Mouse (Mus musculus): ENCODE measurements at regions not wholly inside any gene's neighbourhood (a gene's known extent, or its start where the extent isn't known, plus 50 kb on each side); places are given as distances from the start of the nearest gene placed in this dataset.

DNA sequence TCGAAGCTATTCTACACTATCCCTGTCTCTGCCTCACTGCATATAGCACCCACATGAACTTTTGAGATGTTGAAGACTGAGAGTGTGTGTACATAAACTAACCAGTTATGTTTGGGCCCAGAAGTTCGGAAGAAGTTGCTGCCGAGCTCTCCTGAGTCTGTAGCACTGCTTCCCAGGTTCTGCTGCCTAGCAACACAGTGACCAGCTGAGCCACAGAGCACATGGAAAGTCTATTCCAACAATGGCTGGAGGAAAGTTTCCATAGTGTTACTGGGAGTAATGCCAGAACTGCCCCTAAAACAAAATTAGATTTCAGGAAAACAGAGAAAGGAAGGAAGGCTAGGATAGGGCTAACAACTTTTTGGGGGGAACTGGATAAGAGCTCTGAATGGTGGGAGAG is 489.2 kb upstream of the Marcks start:
- no peaks in the 10 kb centered on the region for H3K36me3 ChIP-seq (ENCODE audit: insufficient read depth, low read length)
- no peaks in the 10 kb centered on the region for H3K4me1 ChIP-seq (ENCODE audit: insufficient read depth, low read length)
- no peaks in the 10 kb centered on the region for H3K9me3 ChIP-seq (ENCODE audit: low read length)
- WGBS, result 84% methylated on average over 3 of the region's 3 CpGs
- H3K27me3 ChIP-seq (ENCODE audit: insufficient read depth, low read length), result no peaks in the 10 kb centered on the region
- no peak overlapping the region for H3K4me2 ChIP-seq (replicated peaks; ENCODE audit: low read depth, low read length)
- H3K27ac ChIP-seq (ENCODE audit: low read length), result no peak overlapping the region
- H3K4me3 ChIP-seq (ENCODE audit: low read length), result no peak overlapping the region
- no peak overlapping the region for H3K9ac ChIP-seq (replicated peaks; ENCODE audit: low read length)
- ATAC-seq (ENCODE audit: low FRiP score, low TSS enrichment), result no peak

DNA sequence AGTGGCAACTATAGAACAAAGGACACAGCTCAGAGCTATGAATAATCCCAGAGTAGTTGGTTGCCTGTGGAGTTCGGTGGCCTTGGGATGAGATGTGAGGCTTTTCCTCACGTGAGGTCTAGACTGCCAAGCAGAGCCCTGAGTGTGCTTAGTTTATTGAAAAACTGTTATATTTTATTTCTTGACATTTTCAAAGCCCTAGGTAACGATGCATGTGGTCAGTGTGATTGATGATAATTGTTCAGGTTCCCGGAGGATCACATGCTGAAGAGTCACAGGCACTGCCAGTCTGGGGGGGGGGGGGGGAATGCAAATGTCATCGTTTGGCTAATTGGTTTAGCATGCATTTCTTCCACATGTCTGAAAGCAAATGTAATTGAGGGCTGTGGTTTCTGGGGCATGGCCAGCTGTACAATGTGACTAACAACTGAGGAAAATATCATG is 488.1 kb upstream of the Marcks start:
- Histone ChIP-seq H3K9me3 (ENCODE audit: low read length) (no peaks in the 10 kb centered on the region), H3K36me3 (ENCODE audit: insufficient read depth, low read length) (no peaks in the 10 kb centered on the region), H3K4me3 (ENCODE audit: low read length) (no peak overlapping the region), H3K4me1 (ENCODE audit: insufficient read depth, low read length) (no peaks in the 10 kb centered on the region), H3K27me3 (ENCODE audit: insufficient read depth, low read length) (no peaks in the 10 kb centered on the region), H3K27ac (ENCODE audit: low read length) (no peak overlapping the region), H3K9ac (replicated peaks; ENCODE audit: low read length) (no peak overlapping the region), H3K4me2 (replicated peaks; ENCODE audit: low read depth, low read length) (no peak overlapping the region)
- WGBS, result 28% methylated on average over 5 of the region's 5 CpGs
- no peak for ATAC-seq (ENCODE audit: low FRiP score, low TSS enrichment)

DNA sequence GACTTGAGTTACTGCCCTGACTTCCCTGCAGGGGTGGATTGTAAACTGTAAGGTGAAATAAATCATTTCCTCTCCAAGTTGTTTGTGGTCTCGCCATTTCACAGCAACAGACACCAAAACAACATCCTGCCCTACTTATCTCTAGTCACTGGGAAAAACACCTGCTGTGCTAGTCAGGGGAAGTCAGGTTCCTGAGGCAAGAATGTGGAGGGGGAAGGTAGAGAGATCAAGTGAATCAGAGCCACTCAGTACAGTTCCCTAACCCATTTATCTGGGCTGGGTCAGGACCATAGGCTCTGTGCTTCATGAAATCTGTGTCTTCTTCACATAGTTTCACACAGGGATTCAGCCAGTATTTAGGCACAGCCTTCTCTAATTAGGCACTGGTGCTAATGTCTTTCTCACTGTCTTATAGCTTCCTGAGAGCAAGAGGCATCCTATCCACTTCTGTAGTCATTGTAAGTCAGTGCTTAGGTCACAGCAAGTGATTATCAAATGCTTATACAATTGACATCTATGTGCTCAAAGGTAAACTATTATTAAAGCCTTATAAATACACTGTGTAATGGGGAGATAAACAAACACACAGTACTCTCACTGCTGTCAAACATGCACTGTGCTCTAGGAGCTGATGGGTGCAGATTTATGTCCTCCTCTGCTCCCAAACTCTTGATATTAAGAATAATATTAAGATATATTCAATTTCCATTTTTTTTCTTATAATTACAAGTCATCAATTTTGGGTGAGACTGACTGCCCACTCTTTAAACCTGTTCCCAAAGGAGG is 487.4 kb upstream of the Marcks start:
- no peak overlapping the region for H3K27ac ChIP-seq (ENCODE audit: low read length)
- no peaks in the 10 kb centered on the region for H3K9me3 ChIP-seq (ENCODE audit: low read length)
- no peaks in the 10 kb centered on the region for H3K4me1 ChIP-seq (ENCODE audit: insufficient read depth, low read length)
- H3K9ac ChIP-seq (replicated peaks; ENCODE audit: low read length), result no peak overlapping the region
- WGBS, result 7% methylated on average over 1 of the region's 1 CpGs
- no peaks in the 10 kb centered on the region for H3K36me3 ChIP-seq (ENCODE audit: insufficient read depth, low read length)
- H3K4me3 ChIP-seq (ENCODE audit: low read length), result no peak overlapping the region
- H3K4me2 ChIP-seq (replicated peaks; ENCODE audit: low read depth, low read length), result no peak overlapping the region
- ATAC-seq (ENCODE audit: low FRiP score, low TSS enrichment), result no peak
- no peaks in the 10 kb centered on the region for H3K27me3 ChIP-seq (ENCODE audit: insufficient read depth, low read length)

DNA sequence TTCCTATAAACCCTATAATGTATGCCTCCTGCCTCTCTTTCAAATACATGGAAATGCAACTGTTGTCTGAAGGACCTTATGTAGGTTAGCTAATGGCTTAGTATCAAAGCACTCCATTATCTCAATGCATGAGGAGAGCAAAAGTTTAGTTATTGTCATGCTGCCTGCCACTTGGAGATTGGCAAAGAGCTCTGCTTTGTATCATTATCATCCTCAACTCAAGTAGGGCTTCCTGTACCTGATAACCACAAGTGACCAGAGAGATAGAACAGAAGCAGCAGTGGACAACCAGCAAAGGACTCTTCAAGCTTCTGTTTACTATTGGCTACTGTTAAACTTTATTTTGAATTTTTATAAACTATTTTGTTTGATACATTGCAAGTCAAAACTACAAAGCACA is 484.3 kb upstream of the Marcks start:
- Histone ChIP-seq H3K9ac (replicated peaks; ENCODE audit: low read length) (no peak overlapping the region), H3K27me3 (ENCODE audit: insufficient read depth, low read length) (no peaks in the 10 kb centered on the region)
- no peak for ATAC-seq (ENCODE audit: low FRiP score, low TSS enrichment)

DNA sequence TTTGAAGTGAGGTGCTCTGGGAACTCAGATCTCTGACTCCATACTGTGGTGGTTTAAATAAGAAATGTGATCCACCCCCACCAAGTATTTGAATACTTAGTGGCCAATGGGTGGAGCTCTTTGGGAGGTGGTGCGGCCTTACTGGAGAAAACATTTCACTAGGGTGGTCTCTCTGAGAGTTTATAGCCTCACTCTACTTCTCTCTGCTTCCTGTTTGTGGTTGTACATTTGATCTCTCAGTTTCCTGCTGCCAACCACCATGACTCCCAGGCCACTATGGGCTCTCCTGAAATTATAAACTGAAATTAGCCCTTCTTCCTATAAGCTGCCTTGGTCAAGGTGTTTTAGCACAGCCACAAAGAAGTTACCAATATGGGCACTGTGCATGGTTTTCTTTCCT is 479.9 kb upstream of the Marcks start:
- Histone ChIP-seq H3K36me3 (ENCODE audit: insufficient read depth, low read length) (no peaks in the 10 kb centered on the region), H3K4me1 (ENCODE audit: insufficient read depth, low read length) (peaks cover 6% of the 10 kb centered on the region; the same call in 1 of the 2 replicates), H3K4me3 (ENCODE audit: low read length) (no peak overlapping the region), H3K9ac (replicated peaks; ENCODE audit: low read length) (no peak overlapping the region), H3K4me2 (replicated peaks; ENCODE audit: low read depth, low read length) (no peak overlapping the region), H3K27ac (ENCODE audit: low read length) (no peak overlapping the region), H3K27me3 (ENCODE audit: insufficient read depth, low read length) (no peaks in the 10 kb centered on the region), H3K9me3 (ENCODE audit: low read length) (no peaks in the 10 kb centered on the region)
- ATAC-seq (ENCODE audit: low FRiP score, low TSS enrichment), result no peak
- 86% methylated on average over 1 of the region's 1 CpGs for WGBS

More for the DNA sequence above, 484.3 kb upstream of the Marcks start:
- Histone ChIP-seq H3K9me3 (ENCODE audit: low read length) (no peaks in the 10 kb centered on the region), H3K4me1 (ENCODE audit: insufficient read depth, low read length) (no peaks in the 10 kb centered on the region), H3K27ac (ENCODE audit: low read length) (no peak overlapping the region), H3K36me3 (ENCODE audit: insufficient read depth, low read length) (no peaks in the 10 kb centered on the region), H3K4me2 (replicated peaks; ENCODE audit: low read depth, low read length) (no peak overlapping the region), H3K4me3 (ENCODE audit: low read length) (no peak overlapping the region)

DNA sequence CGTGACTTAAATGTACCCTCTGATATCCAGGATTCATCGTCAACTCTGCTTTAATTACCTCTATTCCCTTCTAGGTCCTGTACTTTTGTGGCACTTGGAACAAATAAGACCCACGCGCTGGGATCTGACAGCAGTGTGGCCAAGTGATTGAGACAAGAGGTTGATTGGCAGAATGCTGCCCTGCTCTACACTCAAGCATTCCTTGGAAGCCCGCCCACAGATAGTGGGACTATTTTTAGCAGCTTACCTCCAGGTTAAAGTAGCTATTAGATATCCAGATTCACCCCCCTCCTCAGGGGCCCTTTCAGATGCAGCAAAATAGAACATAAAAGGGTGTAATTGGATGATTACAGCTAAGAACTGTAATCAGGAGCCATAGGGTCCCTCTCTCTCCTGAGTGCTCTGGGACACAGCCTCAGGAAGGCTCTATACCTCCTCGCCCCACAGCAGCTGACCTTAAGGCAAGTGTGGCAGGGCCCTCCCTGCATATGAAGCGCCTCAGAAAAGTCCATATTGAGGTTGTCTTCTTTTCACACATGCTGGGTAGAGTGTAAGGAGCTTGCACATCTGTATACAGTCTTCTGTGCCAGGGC is 479.1 kb upstream of the Marcks start:
- H3K27me3 ChIP-seq (ENCODE audit: insufficient read depth, low read length), result no peaks in the 10 kb centered on the region
- H3K4me3 ChIP-seq (ENCODE audit: low read length), result no peak overlapping the region
- WGBS, result 73% methylated on average over 7 of the region's 7 CpGs
- ATAC-seq (ENCODE audit: low FRiP score, low TSS enrichment), result no peak
- no peaks in the 10 kb centered on the region for H3K36me3 ChIP-seq (ENCODE audit: insufficient read depth, low read length)
- no peak overlapping the region for H3K27ac ChIP-seq (ENCODE audit: low read length)
- no peak overlapping the region for H3K4me2 ChIP-seq (replicated peaks; ENCODE audit: low read depth, low read length)
- H3K4me1 ChIP-seq (ENCODE audit: insufficient read depth, low read length), result peaks cover 6% of the 10 kb centered on the region; the same call in 1 of the 2 replicates
- no peaks in the 10 kb centered on the region for H3K9me3 ChIP-seq (ENCODE audit: low read length)
- H3K9ac ChIP-seq (replicated peaks; ENCODE audit: low read length), result no peak overlapping the region

DNA sequence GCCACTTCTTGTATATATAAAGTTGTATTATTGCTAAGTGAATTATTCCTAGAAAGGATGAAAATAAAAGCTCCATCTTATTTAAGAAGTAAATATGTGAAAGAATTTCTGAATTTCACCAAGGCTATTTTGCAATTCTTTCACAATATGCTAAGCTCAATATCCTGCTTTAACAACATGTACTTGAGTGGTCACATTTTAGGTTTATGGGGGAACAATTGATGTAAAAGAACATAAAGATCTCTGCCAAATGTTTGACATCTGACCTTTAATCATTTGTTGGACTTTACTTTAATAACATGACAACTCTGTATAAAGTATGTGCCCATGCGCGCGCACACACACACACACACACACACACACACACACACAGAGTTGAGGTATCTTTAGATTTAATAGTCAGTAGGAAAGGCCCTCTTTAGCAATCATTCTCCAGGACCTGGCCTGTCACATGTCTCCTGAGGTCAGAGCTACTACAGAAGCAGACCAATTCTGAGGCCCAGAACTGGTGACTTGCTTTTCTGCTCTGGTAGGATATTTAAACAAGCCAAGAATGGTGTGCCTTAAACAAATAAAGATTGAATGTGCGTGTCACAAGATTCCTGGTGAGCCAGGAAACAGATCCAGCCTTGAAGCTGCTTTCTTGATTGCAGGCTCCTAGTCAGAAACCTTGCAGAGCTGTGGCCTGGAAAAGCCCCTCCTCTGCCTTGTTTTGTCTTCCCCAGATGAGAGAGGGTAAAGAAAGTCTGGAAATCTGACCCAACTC is 477.4 kb upstream of the Marcks start:
- Histone ChIP-seq H3K36me3 (ENCODE audit: insufficient read depth, low read length) (no peaks in the 10 kb centered on the region), H3K4me3 (ENCODE audit: low read length) (no peak overlapping the region), H3K9ac (replicated peaks; ENCODE audit: low read length) (no peak overlapping the region), H3K4me2 (replicated peaks; ENCODE audit: low read depth, low read length) (no peak overlapping the region), H3K9me3 (ENCODE audit: low read length) (no peaks in the 10 kb centered on the region), H3K27ac (ENCODE audit: low read length) (no peak overlapping the region), H3K27me3 (ENCODE audit: insufficient read depth, low read length) (no peaks in the 10 kb centered on the region), H3K4me1 (ENCODE audit: insufficient read depth, low read length) (peaks cover 6% of the 10 kb centered on the region; the same call in 1 of the 2 replicates)
- 35% methylated on average over 4 of the region's 4 CpGs for WGBS
- ATAC-seq (ENCODE audit: low FRiP score, low TSS enrichment), result no peak

DNA sequence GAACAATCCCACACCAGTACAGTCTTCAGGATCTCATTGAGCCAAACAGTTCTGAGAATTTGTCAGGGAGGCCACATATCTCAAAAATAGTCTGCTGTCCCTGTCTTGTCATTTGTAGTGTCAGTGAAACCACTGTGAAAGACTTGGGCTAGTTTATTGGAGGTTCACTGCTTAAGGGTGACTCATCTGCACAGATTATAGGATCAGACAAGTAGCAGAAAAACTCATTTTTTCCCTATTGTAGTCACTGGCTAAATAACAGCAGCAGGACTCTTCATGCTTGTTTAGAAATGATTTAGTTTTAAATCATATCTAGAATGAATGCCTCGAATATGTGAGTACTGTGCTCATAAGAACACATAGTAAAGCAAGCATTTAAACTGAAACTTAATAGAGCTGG is 475.2 kb upstream of the Marcks start:
- peaks cover 6% of the 10 kb centered on the region; the same call in 1 of the 2 replicates for H3K4me1 ChIP-seq (ENCODE audit: insufficient read depth, low read length)
- WGBS, result 81% methylated on average over 1 of the region's 1 CpGs

DNA sequence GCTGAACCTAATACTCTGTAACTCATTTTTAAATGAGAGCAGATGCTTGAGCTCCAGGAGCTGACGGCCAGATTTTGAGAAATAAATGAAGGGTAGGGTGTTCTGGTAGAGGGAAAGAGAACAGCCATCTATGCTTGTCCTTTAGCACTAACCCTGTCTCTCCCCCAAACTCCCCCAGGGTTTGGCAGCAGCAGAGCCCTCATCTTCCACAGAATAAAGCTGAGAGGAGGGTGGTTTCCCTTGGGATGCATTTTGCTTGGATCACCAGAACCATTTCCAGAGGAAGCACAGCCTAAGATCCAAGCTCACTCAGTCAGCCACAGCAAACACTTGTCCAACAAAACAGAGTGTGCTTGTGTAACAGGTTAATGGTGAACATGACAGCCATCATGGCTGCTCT is 464.8 kb upstream of the Marcks start:
- ATAC-seq (ENCODE audit: low FRiP score, low TSS enrichment), result no peak
- Histone ChIP-seq H3K4me1 (ENCODE audit: insufficient read depth, low read length) (peaks cover 8% of the 10 kb centered on the region; the same call in 1 of the 2 replicates), H3K4me2 (replicated peaks; ENCODE audit: low read depth, low read length) (no peak overlapping the region), H3K27ac (ENCODE audit: low read length) (peak overlapping the region; percentile 54), H3K36me3 (ENCODE audit: insufficient read depth, low read length) (no peaks in the 10 kb centered on the region), H3K9ac (replicated peaks; ENCODE audit: low read length) (no peak overlapping the region), H3K9me3 (ENCODE audit: low read length) (no peaks in the 10 kb centered on the region), H3K4me3 (ENCODE audit: low read length) (no peak overlapping the region), H3K27me3 (ENCODE audit: insufficient read depth, low read length) (no peaks in the 10 kb centered on the region)
- WGBS, result 46% methylated on average over 1 of the region's 1 CpGs

More for the DNA sequence above, 475.2 kb upstream of the Marcks start:
- H3K9me3 ChIP-seq (ENCODE audit: low read length), result no peaks in the 10 kb centered on the region
- no peak overlapping the region for H3K9ac ChIP-seq (replicated peaks; ENCODE audit: low read length)
- H3K4me2 ChIP-seq (replicated peaks; ENCODE audit: low read depth, low read length), result no peak overlapping the region
- H3K27me3 ChIP-seq (ENCODE audit: insufficient read depth, low read length), result no peaks in the 10 kb centered on the region
- no peak for ATAC-seq (ENCODE audit: low FRiP score, low TSS enrichment)
- H3K27ac ChIP-seq (ENCODE audit: low read length), result no peak overlapping the region
- H3K4me3 ChIP-seq (ENCODE audit: low read length), result no peak overlapping the region
- H3K36me3 ChIP-seq (ENCODE audit: insufficient read depth, low read length), result no peaks in the 10 kb centered on the region
